Mouse (Mus musculus) adipocyte (in vitro differentiated cells): ENCODE measurements around the gene Bclaf1.

Experiments
- DNase-seq: peaks from one replicate; pipeline ENCODE4 v3.0.0-alpha.2; 2016; ENCODE audit warnings: low spot score

Bclaf1 gene

GRCm38 (mm10) chr10:20311918-20312735 lies at the start of gene Bclaf1:
Gene Bclaf1 (plus strand): TSS chr10:20312469.
- peak; percentile 99 for DNase-seq

GRCm38 (mm10) chr10:20262896-20263295 lies 49.4 kb upstream of the Bclaf1 start:
- no peak for DNase-seq

DNA sequence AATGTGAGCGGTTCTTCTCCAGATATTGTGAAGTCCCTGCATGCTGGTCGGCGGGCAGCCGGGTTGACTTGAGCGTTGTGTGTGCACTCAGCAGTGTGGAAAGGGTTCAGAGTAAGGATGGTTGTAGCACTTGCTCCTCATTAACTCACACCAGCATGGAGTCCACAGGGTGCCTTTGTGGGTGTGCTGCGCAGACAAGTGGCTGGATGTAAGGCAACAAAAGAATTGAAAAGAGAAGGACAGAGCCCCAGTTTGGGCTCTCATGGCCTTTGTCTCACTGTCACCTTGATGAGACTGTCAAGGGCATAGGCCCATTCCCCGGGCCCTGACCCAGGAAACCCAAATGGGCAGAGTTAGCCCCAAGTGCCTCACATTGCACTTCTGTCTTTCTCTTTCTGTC lies 47.8 kb upstream of the Bclaf1 start:
- DNase-seq: no peak

- DNase-seq: no peak
These were observed 45.2 kb upstream of the Bclaf1 start for GRCm38 (mm10) chr10:20267032-20267431.

GRCm38 (mm10) chr10:20268945-20269344 lies 43.3 kb upstream of the Bclaf1 start:
- no peak for DNase-seq

DNA sequence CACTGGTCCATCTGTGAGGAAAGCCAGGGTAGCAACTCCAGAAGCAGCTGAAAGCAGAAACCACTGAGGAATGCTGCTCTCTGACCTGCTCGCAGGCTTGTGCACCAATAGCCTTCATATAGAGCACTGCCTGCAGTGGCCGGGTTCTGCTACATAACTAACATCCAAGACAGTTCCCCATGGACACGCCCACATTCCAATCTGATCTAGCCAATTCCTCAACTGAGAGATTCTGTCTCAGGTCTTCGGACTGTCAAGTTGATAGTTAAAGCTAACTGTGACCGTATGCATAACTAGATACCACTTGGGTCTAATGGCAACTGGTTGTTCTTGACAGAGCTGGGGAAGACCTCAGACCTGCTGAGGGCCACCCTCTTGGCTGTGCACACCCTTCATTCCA lies 39.9 kb upstream of the Bclaf1 start:
- no peak for DNase-seq

GRCm38 (mm10) chr10:20273278-20273677 lies 39.0 kb upstream of the Bclaf1 start:
- DNase-seq: no peak

GRCm38 (mm10) chr10:20274022-20274421 lies 38.2 kb upstream of the Bclaf1 start:
- no peak for DNase-seq

GRCm38 (mm10) chr10:20281456-20281855 lies 30.8 kb upstream of the Bclaf1 start:
- no peak for DNase-seq

DNA sequence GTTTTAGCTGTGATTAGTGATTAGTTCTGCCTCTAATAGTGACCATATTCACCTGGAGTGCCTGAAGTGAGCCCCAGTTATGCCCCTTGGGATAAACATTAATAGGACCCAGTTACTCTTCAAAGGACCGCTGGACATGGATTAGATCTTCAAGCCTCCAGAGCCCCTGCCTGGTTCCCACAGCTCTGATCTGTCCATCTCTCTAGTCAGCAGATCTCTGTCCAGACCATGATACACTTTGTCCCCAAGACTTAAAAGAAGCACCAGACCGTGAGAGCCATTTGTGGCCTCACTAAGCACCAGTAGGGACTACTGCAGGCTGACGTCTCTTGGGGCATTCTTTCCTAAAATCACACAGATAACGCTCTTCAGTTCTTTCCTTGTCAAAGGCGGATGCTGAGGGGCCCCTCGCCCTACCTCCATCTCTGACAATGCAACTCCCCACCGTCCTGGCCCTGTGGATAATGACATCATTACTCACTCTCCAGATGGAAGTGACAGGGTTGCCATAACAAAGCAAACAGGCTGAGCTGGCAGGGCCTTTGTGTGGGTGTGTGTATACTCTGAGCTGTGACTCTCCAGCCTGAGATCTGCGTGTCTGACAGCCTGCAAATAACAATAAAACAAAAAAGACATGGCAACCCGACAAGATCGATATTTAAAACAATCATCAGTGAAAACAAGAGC lies 26.8 kb upstream of the Bclaf1 start:
- no peak for DNase-seq

DNA sequence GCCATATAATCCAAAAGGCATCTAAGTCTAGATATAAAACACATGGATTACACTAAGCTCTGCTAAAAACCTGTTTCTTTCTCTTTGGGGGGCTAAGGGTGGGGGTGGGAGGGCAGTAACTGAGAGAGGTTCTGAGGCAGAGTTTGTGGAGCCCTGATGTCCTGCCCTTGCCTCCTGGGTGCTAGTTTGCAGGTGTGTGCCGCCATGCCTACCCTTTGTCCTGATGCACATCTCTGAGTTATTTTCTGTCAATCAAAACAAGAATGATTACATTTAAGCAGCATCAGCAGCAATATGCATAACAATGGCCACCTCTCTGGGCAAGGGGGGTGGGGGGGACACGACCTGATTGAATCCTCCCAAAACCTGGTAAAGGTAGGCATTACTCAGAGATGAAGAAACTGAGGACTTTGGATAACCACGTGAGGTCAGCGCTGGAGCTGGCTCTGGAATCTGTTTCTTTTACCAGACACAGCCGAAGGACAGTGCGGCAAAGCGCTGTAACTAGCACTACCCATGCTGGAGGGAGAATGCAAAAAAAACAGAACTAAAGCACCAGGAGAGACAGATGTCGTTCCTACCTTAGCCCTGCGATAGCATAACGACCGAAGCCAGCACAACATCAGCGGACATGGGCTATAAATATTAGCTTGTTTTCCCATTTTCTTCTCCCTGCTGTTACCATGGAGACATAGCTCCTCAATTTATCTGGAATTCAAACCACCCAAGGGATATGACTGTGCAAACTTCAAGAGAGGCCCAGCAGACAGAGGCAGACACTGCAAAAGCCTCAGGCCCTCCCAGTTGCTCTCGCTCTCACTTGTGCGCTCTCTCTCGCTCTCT lies 26.1 kb upstream of the Bclaf1 start:
- DNase-seq: no peak

DNA sequence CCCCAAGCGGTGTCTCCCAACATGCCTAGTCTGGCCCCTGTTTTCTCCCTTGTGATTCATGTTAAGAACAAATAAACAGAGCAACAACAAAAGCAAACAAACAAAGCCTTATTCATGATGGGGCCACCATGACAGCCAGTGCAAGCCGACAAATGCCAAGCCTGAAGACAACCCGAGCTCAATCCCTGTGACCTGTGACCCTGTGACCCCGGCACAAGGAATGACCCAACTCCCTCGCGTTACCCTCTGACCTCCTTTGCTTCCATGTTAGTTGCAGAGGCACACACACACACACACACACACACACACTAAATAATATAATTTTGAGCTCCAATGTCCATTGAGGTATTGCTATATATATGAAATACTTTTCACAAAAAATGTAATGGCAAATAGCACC lies 24.9 kb upstream of the Bclaf1 start:
- DNase-seq: no peak

- peak; percentile 82 for DNase-seq
These were observed 21.8 kb upstream of the Bclaf1 start for GRCm38 (mm10) chr10:20290467-20290883.

DNA sequence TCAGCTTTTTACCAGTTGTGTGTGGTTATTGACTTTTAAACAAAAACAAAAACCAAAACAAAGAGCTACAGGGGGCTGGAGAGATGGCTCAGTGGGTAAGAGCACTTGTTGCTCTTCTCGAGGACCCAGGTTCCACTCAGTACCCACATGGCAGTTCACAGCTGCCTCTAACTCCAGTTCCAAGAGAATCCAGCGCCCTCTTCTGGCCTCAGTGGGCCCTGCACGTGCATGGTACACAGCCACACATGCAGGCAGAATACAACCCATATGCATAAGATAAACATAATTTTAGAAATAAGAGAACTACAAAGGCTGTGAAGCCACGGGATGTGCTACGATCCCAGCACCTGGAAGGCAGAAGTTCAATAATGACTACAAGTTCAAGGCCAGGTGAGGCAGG lies 16.3 kb upstream of the Bclaf1 start:
- DNase-seq: no peak

DNA sequence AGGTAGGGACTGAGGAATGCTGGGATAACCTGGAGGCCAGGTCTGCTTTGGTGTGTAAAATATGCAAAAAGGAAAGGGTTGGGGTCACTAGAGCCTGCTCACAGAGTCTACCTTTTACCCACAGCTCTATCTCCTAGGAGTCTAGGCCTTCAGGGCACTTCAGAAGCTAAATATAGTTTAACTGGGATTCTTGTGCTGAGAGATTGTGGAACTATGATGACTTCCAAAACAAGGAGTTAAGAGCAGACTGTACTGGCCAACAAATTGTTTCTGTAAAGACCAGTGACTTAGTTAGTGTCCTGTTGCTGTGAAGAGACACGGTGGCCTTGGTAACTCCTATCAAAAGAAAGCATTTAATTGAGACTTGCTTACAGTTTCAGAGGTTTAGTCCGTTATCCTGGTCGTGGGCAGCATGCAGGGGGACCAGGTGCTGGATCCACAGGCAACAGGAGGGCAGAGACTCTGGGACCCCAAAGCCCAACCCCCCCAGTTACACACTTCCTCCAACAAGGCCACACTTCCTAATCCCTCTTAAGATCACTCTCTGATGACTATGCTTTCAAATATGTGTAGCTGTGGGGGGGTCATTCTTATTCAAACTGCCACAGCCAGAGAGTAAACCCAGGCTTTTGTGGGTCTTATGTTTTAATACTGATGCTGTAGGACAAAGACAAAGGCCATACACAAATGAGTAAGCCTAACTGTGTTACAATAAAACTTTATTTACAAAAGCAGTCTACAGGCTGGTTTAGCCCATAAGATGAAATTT lies 13.9 kb upstream of the Bclaf1 start:
- DNase-seq: no peak

DNA sequence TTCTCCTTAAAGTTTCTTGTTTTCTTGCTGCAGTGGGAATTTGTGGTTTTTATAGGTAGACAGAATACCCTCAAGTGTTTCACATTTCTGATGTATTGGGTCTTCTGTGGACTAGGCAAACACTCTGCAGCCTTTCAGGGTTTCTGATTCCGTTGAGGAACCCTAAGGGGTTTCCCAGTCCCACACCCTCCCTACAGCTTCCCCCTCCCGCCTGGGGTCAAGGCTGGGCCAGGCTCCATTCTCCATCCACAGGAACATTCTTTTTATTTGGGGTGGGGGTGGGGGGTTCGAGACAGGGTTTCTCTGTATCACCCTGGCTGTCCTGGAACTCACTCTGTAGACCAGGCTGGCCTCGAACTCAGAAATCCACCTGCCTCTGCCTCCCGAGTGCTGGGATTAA lies 13.2 kb upstream of the Bclaf1 start:
- no peak for DNase-seq

GRCm38 (mm10) chr10:20310969-20311769 lies 1.1 kb upstream of the Bclaf1 start:
- DNase-seq: no peak

- peak; percentile 88 for DNase-seq
These were observed 550 bp downstream of the Bclaf1 start for GRCm38 (mm10) chr10:20312736-20313301.

GRCm38 (mm10) chr10:20313447-20313846 lies 1.2 kb downstream of the Bclaf1 start:
- DNase-seq: no peak

- no peak for DNase-seq
These were observed 1.7 kb downstream of the Bclaf1 start for GRCm38 (mm10) chr10:20313941-20314340.

GRCm38 (mm10) chr10:20314797-20315196 lies 2.5 kb downstream of the Bclaf1 start:
- DNase-seq: no peak
